In genomic region chr5:36988124-36988780, GRCm38 (mm10) we compare ENCODE assay signal across 8 mouse cellular contexts. TPM values are rescaled to one million over a fixed set of nuclear protein-coding genes. Genes with fewer than 3 reads are reported as not detected.
DNase-seq lines count a peak whose midpoint lies in the region; ATAC-seq lines count a peak whose summit lies in the region.

No protein-coding gene starts in this region.

- H3K27ac ChIP-seq in kidney, embryonic 15.5 days = peak overlapping the region; percentile 84
- H3K27ac ChIP-seq in embryonic facial prominence, embryonic 10.5 days (replicated peaks) = peak overlapping the region; percentile 84
- no peak overlapping the region for H3K27ac ChIP-seq in hindbrain, embryonic 11.5 days (ENCODE audit: low read depth, low read length)
- no peak overlapping the region for H3K27ac ChIP-seq in macrophage

- no peak for DNase-seq in kidney, adult 11 months
- DNase-seq in embryonic facial prominence, embryonic 10.5 days (ENCODE audit: low spot score) = no peak
- DNase-seq in hindbrain, embryonic 11.5 days (ENCODE audit: low spot score) = no peak
- DNase-seq in cerebellum, adult 18-20 months = no peak
- no peak for DNase-seq in gastrocnemius, postnatal 4 days (ENCODE audit: low spot score in 2 of 2)

- WGBS in kidney, embryonic 15.5 days = 9% methylated on average over 24 of the region's 24 CpGs
- WGBS in embryonic facial prominence, embryonic 10.5 days = 13% methylated on average over 24 of the region's 24 CpGs
- 13% methylated on average over 24 of the region's 24 CpGs for WGBS in hindbrain, embryonic 11.5 days
- 18% methylated on average over 24 of the region's 24 CpGs for WGBS in macrophage (ENCODE audit: missing documents)

- peak overlapping the region; percentile 69 for H3K9ac ChIP-seq in kidney, embryonic 15.5 days
- peak overlapping the region; percentile 64 for H3K9ac ChIP-seq in hindbrain, embryonic 11.5 days (ENCODE audit: low read depth, low read length)

- peak; percentile 42 for ATAC-seq in kidney, embryonic 15.5 days (replicated peaks; ENCODE audit: low FRiP score)
- peak; percentile 59 for ATAC-seq in hindbrain, embryonic 11.5 days (ENCODE audit: low FRiP score)
- no peak for ATAC-seq in erythroid progenitor cell, adult 5-6 weeks (replicated peaks; ENCODE audit: low FRiP score, poor library complexity, severe bottlenecking)

- no peaks in the 10 kb centered on the region for H3K9me3 ChIP-seq in kidney, embryonic 15.5 days (replicated peaks)
- H3K9me3 ChIP-seq in embryonic facial prominence, embryonic 10.5 days = no peaks in the 10 kb centered on the region
- no peaks in the 10 kb centered on the region for H3K9me3 ChIP-seq in hindbrain, embryonic 11.5 days (ENCODE audit: control insufficient read depth, low read length)

- no peaks in the 10 kb centered on the region for H3K36me3 ChIP-seq in kidney, embryonic 15.5 days
- no peaks in the 10 kb centered on the region for H3K36me3 ChIP-seq in embryonic facial prominence, embryonic 10.5 days (replicated peaks)
- H3K36me3 ChIP-seq in hindbrain, embryonic 11.5 days (ENCODE audit: control insufficient read depth, insufficient read depth, low read length) = no peaks in the 10 kb centered on the region
- no peaks in the 10 kb centered on the region for H3K36me3 ChIP-seq in macrophage (ENCODE audit: inconsistent target)

- H3K27me3 ChIP-seq in kidney, embryonic 15.5 days = no peaks in the 10 kb centered on the region
- H3K27me3 ChIP-seq in embryonic facial prominence, embryonic 10.5 days (replicated peaks; ENCODE audit: low read depth, poor library complexity, severe bottlenecking) = peaks cover 14% of the 10 kb centered on the region
- no peaks in the 10 kb centered on the region for H3K27me3 ChIP-seq in hindbrain, embryonic 11.5 days (ENCODE audit: control insufficient read depth, insufficient read depth, low read length)

- peak overlapping the region; percentile 84 for H3K4me3 ChIP-seq in kidney, embryonic 15.5 days (replicated peaks)
- peak overlapping the region; percentile 84 for H3K4me3 ChIP-seq in embryonic facial prominence, embryonic 10.5 days
- peak overlapping the region; percentile 67 for H3K4me3 ChIP-seq in hindbrain, embryonic 11.5 days (ENCODE audit: low read depth, low read length)
- H3K4me3 ChIP-seq in macrophage (ENCODE audit: inconsistent target) = peak overlapping the region; percentile 50

- H3K4me1 ChIP-seq in kidney, embryonic 15.5 days = peaks cover 39% of the 10 kb centered on the region
- H3K4me1 ChIP-seq in embryonic facial prominence, embryonic 10.5 days = peaks cover 21% of the 10 kb centered on the region
- H3K4me1 ChIP-seq in hindbrain, embryonic 11.5 days (replicated peaks; ENCODE audit: control insufficient read depth, insufficient read depth, low read length) = peaks cover 5% of the 10 kb centered on the region; the same call in 1 of the 2 replicates

- no peaks in the 10 kb centered on the region for H3K79me2 ChIP-seq in macrophage (ENCODE audit: inconsistent target)

- peak overlapping the region; percentile 88 for H3K4me2 ChIP-seq in kidney, embryonic 15.5 days
- H3K4me2 ChIP-seq in hindbrain, embryonic 11.5 days (replicated peaks; ENCODE audit: low read depth, low read length) = peak overlapping the region; percentile 97

RNA-seq across cellular contexts. Expression of gene Wfs1, which starts 0.8 kb away (rescaled TPM):
- 18.3 and 19.5 TPM in 2 replicates for polyA plus RNA-seq in kidney, embryonic 15.5 days (2015; fragmentation: Nextera tagmentation; extraction: Ambion mirVana)
- polyA plus RNA-seq in embryonic facial prominence, embryonic 10.5 days (2016; fragmentation: Nextera tagmentation; extraction: Ambion mirVana) = 7.3 and 10.0 TPM in 2 replicates
- 6.0 and 7.0 TPM in 2 replicates for polyA plus RNA-seq in hindbrain, embryonic 11.5 days (2014; fragmentation: Nextera tagmentation; extraction: Ambion mirVana)
- total RNA-seq in macrophage (2018; cell fraction: chromatin; rRNA removed) = 1 to 10 TPM in 24 of 26 experiments, under 1 TPM in 2; 0.86 to 9.9 (median 4.3) TPM
- total RNA-seq in macrophage (2018; cell fraction: cytosol; rRNA removed) = 1 to 10 TPM; 2.5 to 8.3 (median 4.5) TPM
- 10 to 100 TPM in 2 of 26 experiments, 1 to 10 TPM in 24; 2.4 to 11.1 (median 6.2) TPM for total RNA-seq in macrophage (2018; cell fraction: nucleus; rRNA removed)
- polyA plus RNA-seq in macrophage (2018) = 3.2 to 7.8 TPM (median 4.1 TPM) in 3 replicates
- total RNA-seq in erythroid progenitor cell, adult 5-6 weeks (2015; ENCODE audit: low replicate concordance) = 0.72 TPM in 1 of 2 replicates, not detected in the other
- 0.13 and 3.5 TPM in 2 replicates for total RNA-seq in erythroid progenitor cell, adult 5-6 weeks (2017; ENCODE audit: low replicate concordance)
- 10 to 100 TPM; 22.2 TPM for total RNA-seq in gastrocnemius, postnatal 4 days (2021)

Comparison
In these comparisons a context has a peak if more than half of its experiments do, and no peak if none do; other contexts are left out.
1. H3K27ac ChIP-seq: peak in kidney, embryonic 15.5 days (single experiment) and embryonic facial prominence, embryonic 10.5 days (single experiment); none in hindbrain, embryonic 11.5 days (single experiment) and macrophage (single experiment).
2. Peak in every context shown above with its lines, with median percentiles within 50 percentile points of each other: H3K4me3 ChIP-seq.